Mouse (Mus musculus) central nervous system, embryonic 11.5 days (tissue): ENCODE data around the gene Tada2b. TPM values are rescaled to one million over a fixed set of nuclear protein-coding genes. Genes with fewer than 3 reads are reported as not detected.

ENCODE experiments used
- polyA plus RNA-seq: library from polyadenylated mRNA; depleted of rRNA; stranded (reverse); fragments of >200 nt; gene quantifications from 2 replicates; pipeline ENCODE4 v1.2.3, GENCODE M21; 2012; rRNA removed

Tada2b gene
- polyA plus RNA-seq, result 12.8 and 13.0 TPM in 2 replicates

GRCm38 (mm10) chr5:36484171-36484990 lies at the start of gene Tada2b, which contains the start of gene Ccdc96:
Gene Tada2b, minus strand, starts transcription at chr5:36484285.
Gene Ccdc96, plus strand, starts transcription at chr5:36484588.

GRCm38 (mm10) chr5:36464709-36465661 lies 19.1 kb downstream of the Tada2b start, which contains the start of gene Grpel1:
Gene Grpel1, plus strand, starts transcription at chr5:36464998.

Other genes with a start within 250 kb of the Tada2b start
- gene Sorcs2, start 86.1 kb downstream of the Tada2b start, polyA plus RNA-seq, result 6.5 and 11.2 TPM in 2 replicates
- gene Grpel1, start 19.3 kb downstream of the Tada2b start, polyA plus RNA-seq, result 24.0 and 28.1 TPM in 2 replicates
- gene Ccdc96, start 303 bp upstream of the Tada2b start, polyA plus RNA-seq, result 2.4 and 5.4 TPM in 2 replicates
- 40.7 and 48.2 TPM in 2 replicates for gene Tbc1d14, start 109.0 kb upstream of the Tada2b start, polyA plus RNA-seq
- 32.2 and 35.9 TPM in 2 replicates for gene D5Ertd579e, start 211.7 kb upstream of the Tada2b start, polyA plus RNA-seq